Mouse (Mus musculus): Measurements from ENCODE around the gene Cyb561d2. TPM values are rescaled to one million over a fixed set of nuclear protein-coding genes. Genes with fewer than 3 reads are reported as not detected.

Cyb561d2 gene
- 4.2 and 18.5 TPM in 2 replicates for polyA plus RNA-seq (2012; ENCODE audit: insufficient read depth, low replicate concordance)

DNA sequence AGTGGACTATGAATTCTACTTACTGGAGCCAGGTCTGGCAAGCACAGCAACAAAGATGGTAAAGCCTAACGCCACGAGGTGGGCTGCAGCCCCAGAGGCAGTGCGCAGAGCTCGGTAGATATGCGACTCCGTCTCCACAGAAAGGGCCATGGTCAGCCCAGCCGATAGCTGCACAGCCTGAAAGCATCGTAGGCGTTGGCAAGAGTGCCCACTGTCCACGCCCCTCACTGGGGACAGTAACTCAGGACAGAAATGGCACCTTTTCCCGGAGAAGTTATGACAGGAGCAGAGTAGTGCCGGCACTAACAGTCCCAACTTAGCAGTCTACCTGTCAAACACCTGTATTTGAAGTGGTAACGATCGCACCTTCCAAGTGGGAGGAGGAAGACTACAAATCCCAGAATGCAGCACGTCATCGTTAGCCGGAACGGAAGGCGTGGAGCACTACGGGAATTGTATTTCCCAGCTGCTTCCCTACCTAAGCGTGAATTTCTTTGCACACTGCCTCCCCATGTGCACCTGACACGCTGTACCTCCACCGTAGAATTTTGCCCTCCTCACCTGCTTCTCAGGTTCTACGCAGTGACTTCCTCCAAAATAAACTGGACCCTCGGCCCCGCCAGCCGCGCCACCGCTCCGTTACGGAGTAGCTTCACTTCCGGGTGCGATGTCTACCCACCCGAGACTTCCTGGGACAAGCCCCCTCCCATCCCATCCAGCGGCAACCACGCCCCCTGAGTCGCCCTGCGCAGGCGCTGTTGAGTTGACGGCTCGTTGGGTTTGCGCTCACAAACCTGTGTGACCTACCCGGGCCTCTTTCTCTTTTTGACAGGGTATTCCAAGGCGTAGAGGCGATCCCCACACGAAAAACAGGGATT lies at the start of gene Cyb561d2, which contains the start of gene Nprl2:
TSS of gene Cyb561d2 (minus strand) at position 720 of the 878 bp plus-strand sequence.
TSS of gene Nprl2 (plus strand) at position 753 of the 878 bp plus-strand sequence.
- H3K27me3 ChIP-seq (replicated peaks): no peaks in the 10 kb centered on the region
- TF ChIP-seq GATA1 (IDR thresholded peaks at IDR 0.05; ENCODE audit: borderline replicate concordance, low read length) (no peak), FLI1 (IDR thresholded peaks at IDR 0.05; ENCODE audit: low read length) (0 out of 2 replicates have a peak, but pooled peaks have one; percentile 37)
- H3K4me3 ChIP-seq (replicated peaks): peak within 1 kb of the TSS; percentile 94
- peaks cover 67% of the 10 kb centered on the region for H3K36me3 ChIP-seq (replicated peaks; ENCODE audit: low read length)
- peaks cover 74% of the 10 kb centered on the region for H3K4me1 ChIP-seq
- H3K9me3 ChIP-seq: no peaks in the 10 kb centered on the region

DNA sequence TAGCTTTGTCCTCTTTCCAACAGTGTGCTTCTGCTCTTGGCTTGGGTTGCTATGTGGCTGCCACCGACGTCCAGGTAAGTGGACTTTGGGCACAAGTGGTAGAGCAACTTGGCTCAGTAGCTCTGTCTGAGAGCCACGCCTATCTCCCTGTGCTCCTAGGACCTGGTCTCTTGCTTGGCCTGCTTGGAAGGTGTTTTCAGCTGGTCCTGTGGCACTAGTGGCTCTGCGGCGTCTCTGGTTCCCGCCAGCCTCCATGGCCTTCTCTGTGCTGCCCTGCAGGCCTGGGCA lies 48.7 kb upstream of the Cyb561d2 start:
- Histone ChIP-seq H3K9me3 (no peaks in the 10 kb centered on the region), H3K36me3 (replicated peaks; ENCODE audit: low read length) (peaks cover 55% of the 10 kb centered on the region), H3K27me3 (replicated peaks) (no peaks in the 10 kb centered on the region), H3K4me1 (peaks cover 69% of the 10 kb centered on the region), H3K4me3 (replicated peaks) (no peak overlapping the region)
- TF ChIP-seq FLI1 (IDR thresholded peaks at IDR 0.05; ENCODE audit: low read length): no peak
- TF ChIP-seq GATA1 (IDR thresholded peaks at IDR 0.05; ENCODE audit: borderline replicate concordance, low read length): no peak

DNA sequence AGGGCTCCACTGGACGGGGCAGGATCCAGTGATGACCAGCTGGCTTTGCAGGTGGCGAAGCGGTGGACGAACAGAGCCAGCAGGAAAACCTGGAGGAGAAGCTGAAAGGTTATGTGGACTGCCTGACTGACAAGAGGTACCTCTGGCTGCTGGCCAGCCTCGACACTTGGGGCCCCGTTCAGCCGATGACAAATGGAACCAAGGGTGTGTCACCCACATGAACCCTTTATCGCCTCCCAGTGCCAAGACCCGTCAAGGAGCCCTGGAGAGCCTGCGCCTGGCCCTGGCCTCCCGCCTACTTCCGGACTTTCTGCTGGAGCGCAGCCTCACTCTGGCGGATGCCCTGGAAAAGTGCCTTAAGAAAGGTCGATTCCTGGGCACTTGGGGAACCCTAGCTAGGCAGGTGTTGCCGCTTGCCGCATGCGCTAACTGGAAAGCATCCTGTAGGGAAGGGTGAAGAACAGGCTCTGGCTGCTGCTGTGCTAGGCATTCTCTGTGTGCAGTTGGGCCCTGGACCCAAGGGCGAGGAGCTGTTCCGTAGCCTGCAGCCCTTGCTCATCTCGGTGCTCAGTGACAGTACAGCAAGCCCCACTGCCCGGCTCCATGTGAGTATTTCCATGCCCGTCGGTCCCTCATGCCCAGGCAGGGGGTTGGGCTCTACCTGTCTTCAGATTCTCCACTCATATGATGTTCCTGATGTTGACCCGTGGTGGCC lies 48.2 kb upstream of the Cyb561d2 start:
- TF ChIP-seq FLI1 (IDR thresholded peaks at IDR 0.05; ENCODE audit: low read length): no peak
- TF ChIP-seq GATA1 (IDR thresholded peaks at IDR 0.05; ENCODE audit: borderline replicate concordance, low read length): no peak
- Histone ChIP-seq H3K4me3 (replicated peaks) (no peak overlapping the region), H3K27me3 (replicated peaks) (no peaks in the 10 kb centered on the region), H3K4me1 (peaks cover 69% of the 10 kb centered on the region), H3K36me3 (replicated peaks; ENCODE audit: low read length) (peaks cover 58% of the 10 kb centered on the region), H3K9me3 (no peaks in the 10 kb centered on the region)

DNA sequence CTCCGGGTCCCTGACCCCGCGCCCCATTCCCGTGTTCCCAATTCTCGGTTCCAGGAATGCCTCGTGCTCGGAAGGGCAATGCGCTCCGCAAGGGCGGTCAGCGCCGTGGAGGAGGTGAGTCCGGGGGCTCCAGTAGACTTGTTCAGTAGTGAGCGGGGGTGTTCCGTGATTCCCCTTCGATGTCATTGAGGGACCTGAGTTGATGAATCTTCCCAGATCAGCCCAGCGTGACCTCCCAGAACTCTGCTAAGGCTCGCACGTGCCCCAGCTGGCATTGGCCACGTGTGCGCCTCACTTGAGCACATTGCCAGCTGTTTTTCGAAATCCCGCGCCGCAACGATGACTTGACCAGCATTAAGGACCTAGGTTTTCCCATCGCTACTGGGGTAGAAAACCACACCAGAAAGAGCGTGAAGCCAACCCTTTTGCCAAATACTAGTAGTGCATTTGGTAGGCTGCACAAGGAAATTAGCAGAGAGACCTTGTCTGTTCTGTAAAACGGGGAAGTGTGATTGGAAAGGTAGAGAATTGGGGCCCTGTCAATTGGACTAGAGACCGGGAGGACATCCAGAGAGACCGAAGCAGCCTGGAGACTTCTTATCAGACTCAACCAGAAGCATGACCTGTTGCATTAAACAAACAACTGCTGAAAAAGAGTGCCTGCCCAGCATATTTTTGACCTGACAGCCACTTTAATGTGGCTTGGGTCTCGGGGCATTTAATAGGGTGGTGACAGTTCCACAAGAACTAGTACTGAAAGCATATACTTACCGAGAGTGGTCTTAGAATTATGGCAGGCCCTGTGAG lies 46.0 kb upstream of the Cyb561d2 start:
- peak overlapping the region; percentile 96 for H3K4me3 ChIP-seq (replicated peaks)
- H3K9me3 ChIP-seq: no peaks in the 10 kb centered on the region
- peaks cover 58% of the 10 kb centered on the region for H3K36me3 ChIP-seq (replicated peaks; ENCODE audit: low read length)
- TF ChIP-seq FLI1 (IDR thresholded peaks at IDR 0.05; ENCODE audit: low read length) (no peak), GATA1 (IDR thresholded peaks at IDR 0.05; ENCODE audit: borderline replicate concordance, low read length) (no peak)
- H3K27me3 ChIP-seq (replicated peaks): no peaks in the 10 kb centered on the region
- peaks cover 70% of the 10 kb centered on the region for H3K4me1 ChIP-seq

DNA sequence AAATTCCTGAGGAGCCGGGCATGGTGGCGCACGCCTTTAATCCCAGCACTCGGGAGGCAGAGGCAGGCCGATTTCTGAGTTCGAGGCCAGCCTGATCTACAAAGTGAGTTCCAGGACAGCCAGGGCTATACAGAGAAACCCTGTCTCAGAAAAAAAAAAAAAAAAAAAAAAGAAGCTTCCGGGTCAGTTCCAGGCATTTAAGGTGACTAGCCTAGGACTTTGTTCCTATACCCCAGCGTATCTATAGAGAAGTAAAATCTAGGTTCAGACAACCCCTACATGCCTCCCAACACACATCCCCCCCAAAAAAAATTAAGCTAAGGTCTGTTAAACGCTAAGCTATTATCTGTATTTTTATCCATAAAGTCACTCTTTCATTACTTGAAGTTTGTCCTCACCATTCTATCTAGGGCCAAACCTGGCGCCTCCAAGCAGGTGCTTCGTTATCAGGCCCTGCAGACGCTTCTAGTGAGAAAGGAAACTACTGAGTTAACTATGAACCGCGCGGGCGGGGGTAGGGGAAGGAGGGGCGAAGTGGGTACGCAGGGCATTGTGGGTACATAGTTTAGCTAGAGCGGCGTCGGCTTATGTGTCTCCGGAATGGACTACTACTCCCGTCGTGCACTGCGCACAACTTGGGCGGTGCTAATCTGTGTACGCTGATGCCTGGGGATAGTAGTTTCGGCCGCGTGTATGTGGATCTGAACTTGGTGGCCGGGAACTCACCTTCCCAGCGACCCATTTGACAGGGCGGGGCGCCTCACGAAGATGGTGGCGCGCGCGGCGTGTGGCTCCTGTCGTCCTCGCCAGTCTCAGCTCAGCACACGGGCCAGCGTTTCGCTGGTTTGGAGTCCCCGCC lies 45.2 kb upstream of the Cyb561d2 start, which contains the start of gene Ifrd2:
TSS of gene Ifrd2 (plus strand) at position 669 of the 859 bp plus-strand sequence.
- Histone ChIP-seq H3K27me3 (replicated peaks) (no peaks in the 10 kb centered on the region), H3K36me3 (replicated peaks; ENCODE audit: low read length) (peaks cover 60% of the 10 kb centered on the region), H3K4me1 (peaks cover 70% of the 10 kb centered on the region), H3K4me3 (replicated peaks) (peak within 1 kb of the TSS; percentile 96), H3K9me3 (no peaks in the 10 kb centered on the region)
- TF ChIP-seq GATA1 (IDR thresholded peaks at IDR 0.05; ENCODE audit: borderline replicate concordance, low read length) (no peak), FLI1 (IDR thresholded peaks at IDR 0.05; ENCODE audit: low read length) (no peak)

DNA sequence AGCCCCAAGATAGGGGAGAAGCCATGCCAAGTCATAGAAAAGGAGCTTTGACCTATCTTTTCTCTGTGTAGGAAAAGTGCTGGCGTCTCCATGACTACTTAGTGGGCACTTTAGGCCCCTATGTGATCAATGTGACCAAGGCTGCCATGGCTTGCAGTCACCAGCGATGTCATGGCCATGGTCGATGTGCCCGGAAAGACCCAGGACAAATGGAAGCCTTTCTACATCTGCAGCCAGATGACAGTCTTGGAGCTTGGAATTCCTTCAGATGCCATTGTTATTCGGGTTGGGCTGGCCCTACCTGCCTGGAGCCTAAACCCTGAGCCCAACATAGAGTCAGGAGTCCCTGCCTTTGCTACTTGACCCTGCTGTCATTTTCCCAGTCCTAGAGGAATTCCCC lies 44.5 kb upstream of the Cyb561d2 start:
- TF ChIP-seq FLI1 (IDR thresholded peaks at IDR 0.05; ENCODE audit: low read length) (no peak), GATA1 (IDR thresholded peaks at IDR 0.05; ENCODE audit: borderline replicate concordance, low read length) (no peak)
- Histone ChIP-seq H3K4me1 (peaks cover 72% of the 10 kb centered on the region), H3K36me3 (replicated peaks; ENCODE audit: low read length) (peaks cover 56% of the 10 kb centered on the region), H3K4me3 (replicated peaks) (peak overlapping the region; percentile 7), H3K9me3 (no peaks in the 10 kb centered on the region), H3K27me3 (replicated peaks) (no peaks in the 10 kb centered on the region)

DNA sequence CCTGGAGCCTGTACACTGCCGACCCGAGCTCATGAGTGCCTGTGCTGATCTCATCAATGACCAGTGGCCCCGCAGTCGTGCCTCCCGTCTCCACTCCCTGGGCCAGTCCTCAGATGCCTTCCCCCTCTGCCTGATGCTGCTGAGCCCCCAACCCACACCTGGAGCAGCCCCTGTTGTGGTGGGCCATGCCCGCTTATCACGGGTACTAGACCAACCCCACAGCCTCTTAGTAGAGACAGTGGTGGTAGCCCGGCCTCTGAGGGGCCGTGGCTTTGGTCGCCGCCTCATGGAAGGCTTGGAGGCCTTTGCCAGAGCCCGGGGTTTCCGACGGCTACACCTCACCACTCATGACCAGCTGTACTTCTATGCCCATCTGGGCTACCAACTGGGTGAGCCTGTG lies 41.2 kb upstream of the Cyb561d2 start:
- Histone ChIP-seq H3K4me1 (peaks cover 71% of the 10 kb centered on the region), H3K9me3 (no peaks in the 10 kb centered on the region), H3K36me3 (replicated peaks; ENCODE audit: low read length) (peaks cover 35% of the 10 kb centered on the region), H3K4me3 (replicated peaks) (no peak overlapping the region), H3K27me3 (replicated peaks) (no peaks in the 10 kb centered on the region)
- TF ChIP-seq FLI1 (IDR thresholded peaks at IDR 0.05; ENCODE audit: low read length) (no peak), GATA1 (IDR thresholded peaks at IDR 0.05; ENCODE audit: borderline replicate concordance, low read length) (no peak)

DNA sequence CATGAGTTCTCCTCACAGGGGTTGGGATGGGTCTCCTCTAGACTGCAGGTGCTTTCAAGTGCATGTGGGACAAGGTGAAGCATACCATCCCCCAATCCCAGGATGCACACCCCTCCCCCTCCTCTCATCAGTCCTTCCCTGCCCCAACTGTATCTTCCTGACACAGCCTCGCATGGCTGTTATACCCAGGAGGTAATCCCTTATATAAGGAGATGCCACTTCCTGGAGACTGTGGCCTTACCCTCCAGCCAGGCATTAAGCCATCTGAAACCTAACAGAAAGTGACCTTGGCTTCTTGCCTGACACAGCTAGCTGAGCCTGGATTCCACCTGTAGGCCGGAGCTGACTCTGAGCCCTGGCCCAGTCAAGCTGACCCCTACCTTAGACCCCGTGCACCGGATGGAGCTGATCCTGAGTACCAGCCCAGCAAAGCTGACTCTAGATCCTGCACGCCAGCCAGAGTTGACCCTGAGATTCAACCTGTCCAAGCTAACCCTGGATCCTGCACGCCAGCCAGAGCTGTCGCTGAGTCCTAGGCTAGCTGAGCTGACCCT lies 40.6 kb upstream of the Cyb561d2 start:
- Histone ChIP-seq H3K4me1 (peaks cover 72% of the 10 kb centered on the region), H3K4me3 (replicated peaks) (peak overlapping the region; percentile 56), H3K36me3 (replicated peaks; ENCODE audit: low read length) (peaks cover 39% of the 10 kb centered on the region), H3K9me3 (no peaks in the 10 kb centered on the region), H3K27me3 (replicated peaks) (no peaks in the 10 kb centered on the region)
- no peak for TF ChIP-seq FLI1 (IDR thresholded peaks at IDR 0.05; ENCODE audit: low read length)
- no peak for TF ChIP-seq GATA1 (IDR thresholded peaks at IDR 0.05; ENCODE audit: borderline replicate concordance, low read length)

Measured in megakaryocyte, embryonic 14.5 days (primary cell).